Mouse (Mus musculus) liver, embryonic 14.5 days (tissue): Measurements from ENCODE around the gene Lamp1.
A peak's percentile ranks its signal among the peaks of the same experiment; 100 is the strongest.

Source experiments
- CTCF ChIP-seq: IDR thresholded peaks from 2 replicates; pipeline ENCODE4 v1.5.1; 2016; ENCODE audit warnings: antibody characterized with exemption, low read depth, control low read depth
- EP300 ChIP-seq: IDR thresholded peaks from 2 replicates; pipeline ENCODE4 v1.6.1; 2016; ENCODE audit warnings: antibody characterized with exemption, low read depth

DNA sequence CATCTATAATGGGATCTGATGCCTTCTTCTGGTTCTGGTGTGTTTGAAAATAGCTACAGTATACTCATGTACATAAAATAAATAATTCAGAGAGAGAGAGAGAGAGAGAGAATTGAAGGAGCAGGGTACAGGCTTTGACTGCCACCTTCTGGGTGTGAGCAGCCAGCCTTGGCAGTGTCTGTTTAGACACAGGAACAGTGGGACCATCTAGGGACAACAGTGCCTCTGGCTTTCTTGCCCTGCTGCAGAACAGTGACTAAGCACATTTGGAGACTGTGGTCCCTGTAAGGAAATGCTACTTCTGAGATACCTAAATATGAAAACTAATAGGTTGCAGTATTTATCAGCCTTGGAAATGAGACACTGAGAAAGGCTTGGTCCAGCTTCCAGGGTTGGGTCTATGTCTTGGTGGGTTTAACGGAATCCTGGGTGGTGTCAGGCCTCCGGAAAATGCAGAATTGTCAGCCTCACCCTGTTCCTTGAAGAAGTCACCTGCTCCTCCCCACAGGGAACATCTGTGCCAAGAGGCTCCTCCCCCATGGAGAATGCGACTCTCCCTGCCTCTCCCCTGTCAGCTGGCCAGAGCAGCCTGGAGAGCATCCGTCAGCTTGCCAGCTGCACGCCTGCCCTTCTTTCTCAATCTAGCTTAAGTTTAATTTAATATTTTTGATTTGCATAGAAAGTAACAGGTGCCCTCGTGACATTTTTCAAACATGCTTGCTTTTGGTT lies 49.8 kb downstream of the Lamp1 start:
- no peak for TF ChIP-seq EP300
- TF ChIP-seq CTCF = peak; percentile 67
